Mouse (Mus musculus): ENCODE results near the gene Abracl. TPM values are rescaled to one million over a fixed set of nuclear protein-coding genes. Genes with fewer than 3 reads are reported as not detected.

Gene Abracl
- polyA plus RNA-seq, 1 experiment, result 224 TPM

DNA sequence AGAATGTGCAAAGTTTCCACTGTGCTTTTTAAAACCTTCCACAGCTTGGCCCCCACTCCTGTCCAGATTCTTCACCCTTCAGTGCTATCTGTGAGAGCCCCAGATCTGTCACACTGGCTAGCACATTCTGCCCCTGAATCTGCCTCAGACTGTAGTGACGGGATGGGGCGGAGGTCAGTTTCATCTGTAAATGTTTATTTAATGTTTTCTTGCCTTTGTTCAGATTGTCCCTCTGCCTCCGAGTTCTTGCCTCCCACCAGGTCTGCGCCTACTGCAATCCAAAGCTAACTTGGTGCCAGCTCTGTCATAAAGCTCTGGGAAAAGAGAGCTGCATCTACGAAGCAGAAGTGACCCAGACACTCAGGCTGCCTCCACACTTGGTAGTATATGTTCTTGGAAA lies 13.8 kb upstream of the Abracl start:
- Histone ChIP-seq H3K4me3 (ENCODE audit: insufficient read depth, low read length) (no peak overlapping the region), H3K4me1 (ENCODE audit: control insufficient read depth, insufficient read depth, low read length) (no peaks in the 10 kb centered on the region), H3K27ac (ENCODE audit: insufficient read depth, low read length) (no peak overlapping the region)
- TF ChIP-seq POLR2A (IDR thresholded peaks at IDR 0.05; ENCODE audit: low read depth, low read length), result no peak
- TF ChIP-seq CTCF (IDR thresholded peaks at IDR 0.05; ENCODE audit: borderline replicate concordance, insufficient read depth, low read length), result no peak

DNA sequence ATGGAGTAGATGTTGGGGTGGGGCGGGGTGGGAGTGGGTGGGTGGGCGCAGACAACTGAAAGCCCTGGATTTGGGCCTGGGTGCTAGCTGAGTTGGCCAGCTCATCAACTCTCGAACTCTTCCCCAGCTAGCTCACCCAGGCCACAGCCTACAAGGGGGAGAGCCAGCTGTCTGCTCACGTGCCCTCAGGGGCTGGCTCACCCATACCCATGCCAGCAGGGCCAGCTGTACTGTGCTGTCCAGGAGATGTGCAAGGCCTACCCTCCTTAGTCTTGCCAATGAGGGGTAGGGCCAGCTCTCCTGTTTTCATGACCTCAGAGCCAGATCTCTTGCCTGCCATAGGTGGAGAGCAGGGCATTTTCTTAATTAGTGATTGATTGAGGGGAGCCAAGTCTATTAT lies 11.3 kb upstream of the Abracl start:
- Histone ChIP-seq H3K4me3 (ENCODE audit: insufficient read depth, low read length) (no peak overlapping the region), H3K4me1 (ENCODE audit: control insufficient read depth, insufficient read depth, low read length) (no peaks in the 10 kb centered on the region), H3K27ac (ENCODE audit: insufficient read depth, low read length) (no peak overlapping the region)
- no peak for TF ChIP-seq POLR2A (IDR thresholded peaks at IDR 0.05; ENCODE audit: low read depth, low read length)
- no peak for TF ChIP-seq CTCF (IDR thresholded peaks at IDR 0.05; ENCODE audit: borderline replicate concordance, insufficient read depth, low read length)

DNA sequence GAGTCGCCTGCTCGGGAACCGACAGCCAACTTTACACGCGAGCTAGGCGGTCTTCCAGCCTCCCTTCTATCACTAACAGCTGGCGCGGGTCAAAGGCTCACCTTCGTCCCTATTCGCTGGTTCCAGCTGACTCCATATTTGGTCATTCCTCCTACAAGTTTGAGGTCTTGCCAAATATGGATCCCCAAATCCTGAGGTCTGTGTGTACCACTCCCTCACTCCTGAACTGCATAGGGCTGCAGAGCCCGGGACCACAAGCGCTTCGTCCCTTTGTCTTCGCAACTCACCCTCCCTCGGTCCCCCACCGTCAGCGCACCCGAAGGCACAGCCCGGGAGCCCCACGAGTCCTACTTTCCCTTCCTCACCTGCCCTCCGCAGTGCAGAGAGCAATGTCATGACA lies 776 bp downstream of the Abracl start:
- H3K4me1 ChIP-seq (ENCODE audit: control insufficient read depth, insufficient read depth, low read length), result no peaks in the 10 kb centered on the region; the same call in 1 of the 2 replicates
- TF ChIP-seq POLR2A (IDR thresholded peaks at IDR 0.05; ENCODE audit: low read depth, low read length) (peak; percentile 68), CTCF (IDR thresholded peaks at IDR 0.05; ENCODE audit: borderline replicate concordance, insufficient read depth, low read length) (no peak)
- H3K27ac ChIP-seq (ENCODE audit: insufficient read depth, low read length), result peak overlapping the region; percentile 87
- H3K4me3 ChIP-seq (ENCODE audit: insufficient read depth, low read length), result peak overlapping the region; percentile 71

DNA sequence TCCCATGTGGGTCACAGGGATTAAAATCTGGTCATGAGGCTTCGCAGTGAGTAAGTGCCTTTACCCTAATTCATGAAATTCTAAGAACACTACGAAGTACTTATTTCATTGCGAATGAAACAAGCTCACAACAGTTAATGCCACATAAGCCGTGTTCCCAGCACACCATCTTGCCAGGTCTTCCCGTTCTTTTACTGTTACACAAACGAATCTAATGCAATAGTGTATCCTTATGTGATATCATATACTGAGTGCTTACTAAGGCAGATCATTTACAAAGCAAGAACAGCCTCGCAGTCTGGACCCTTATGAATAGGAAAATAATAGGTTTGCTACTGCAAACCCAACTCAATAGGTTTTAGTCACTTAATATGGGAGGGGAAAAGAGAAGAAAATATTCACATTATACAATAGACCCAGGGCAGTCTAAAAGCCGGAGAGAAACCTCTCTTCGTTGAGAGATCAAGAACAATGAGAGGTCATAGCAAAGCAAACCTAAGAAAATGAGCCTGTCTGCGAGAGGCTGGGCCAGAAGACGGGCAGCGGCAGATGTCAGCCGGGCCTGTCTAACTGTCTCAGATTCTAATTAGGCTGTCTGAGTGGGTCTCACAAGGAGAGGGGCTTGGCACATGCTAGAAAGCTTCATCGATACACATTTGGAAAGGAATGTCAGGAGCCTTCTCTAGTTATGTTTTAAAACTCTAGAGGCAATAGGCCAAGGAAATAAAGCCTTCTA lies 1.3 kb downstream of the Abracl start:
- Histone ChIP-seq H3K4me3 (ENCODE audit: insufficient read depth, low read length) (peak overlapping the region; percentile 71), H3K4me1 (ENCODE audit: control insufficient read depth, insufficient read depth, low read length) (no peaks in the 10 kb centered on the region; the same call in 1 of the 2 replicates), H3K27ac (ENCODE audit: insufficient read depth, low read length) (peak overlapping the region; percentile 87)
- no peak for TF ChIP-seq CTCF (IDR thresholded peaks at IDR 0.05; ENCODE audit: borderline replicate concordance, insufficient read depth, low read length)
- TF ChIP-seq POLR2A (IDR thresholded peaks at IDR 0.05; ENCODE audit: low read depth, low read length), result peak; percentile 37; the same call in 1 of the 2 replicates

DNA sequence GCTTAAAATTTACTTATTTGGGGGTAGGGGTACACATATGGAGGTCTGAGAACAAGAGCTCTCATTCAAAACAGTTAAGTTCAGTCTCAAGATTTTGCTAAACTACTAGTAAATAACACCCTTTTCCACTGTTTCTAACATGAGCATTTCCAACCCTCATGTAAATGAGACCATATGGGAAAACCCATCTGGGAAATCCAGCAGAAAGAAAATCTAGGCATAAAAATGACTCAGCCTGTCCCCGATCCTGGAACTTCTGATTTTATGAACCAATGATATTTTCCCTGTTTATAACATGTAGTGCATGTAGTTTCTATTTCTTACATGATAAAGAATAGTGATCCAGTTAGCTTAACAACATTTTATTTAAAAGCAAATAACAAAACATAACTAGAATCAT lies 2.2 kb downstream of the Abracl start:
- no peak for TF ChIP-seq POLR2A (IDR thresholded peaks at IDR 0.05; ENCODE audit: low read depth, low read length)
- TF ChIP-seq CTCF (IDR thresholded peaks at IDR 0.05; ENCODE audit: borderline replicate concordance, insufficient read depth, low read length), result no peak
- Histone ChIP-seq H3K4me1 (ENCODE audit: control insufficient read depth, insufficient read depth, low read length) (no peaks in the 10 kb centered on the region; the same call in 1 of the 2 replicates), H3K4me3 (ENCODE audit: insufficient read depth, low read length) (no peak overlapping the region), H3K27ac (ENCODE audit: insufficient read depth, low read length) (no peak overlapping the region)

DNA sequence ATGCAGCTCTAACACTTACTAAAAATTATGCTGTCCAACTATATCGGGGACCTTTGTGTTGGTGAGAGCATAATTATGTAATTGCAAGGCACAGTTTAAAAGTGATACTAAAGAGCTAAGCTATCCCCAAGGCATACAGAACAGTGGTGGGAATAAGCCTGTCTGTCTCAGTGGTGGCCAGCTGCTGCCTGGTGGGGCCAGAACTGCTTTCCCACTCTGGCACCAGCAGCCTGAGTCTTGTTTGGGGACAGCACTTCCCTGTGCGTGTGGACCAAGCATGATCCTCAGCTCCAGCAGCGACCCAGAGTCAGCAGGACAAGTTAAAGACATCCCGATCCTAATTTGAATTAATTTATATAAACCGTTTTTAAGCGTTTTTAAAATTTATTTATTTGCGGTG lies 2.6 kb downstream of the Abracl start:
- no peak overlapping the region for H3K27ac ChIP-seq (ENCODE audit: insufficient read depth, low read length)
- no peak overlapping the region for H3K4me3 ChIP-seq (ENCODE audit: insufficient read depth, low read length)
- TF ChIP-seq CTCF (IDR thresholded peaks at IDR 0.05; ENCODE audit: borderline replicate concordance, insufficient read depth, low read length), result no peak
- TF ChIP-seq POLR2A (IDR thresholded peaks at IDR 0.05; ENCODE audit: low read depth, low read length), result no peak
- no peaks in the 10 kb centered on the region; the same call in 1 of the 2 replicates for H3K4me1 ChIP-seq (ENCODE audit: control insufficient read depth, insufficient read depth, low read length)

DNA sequence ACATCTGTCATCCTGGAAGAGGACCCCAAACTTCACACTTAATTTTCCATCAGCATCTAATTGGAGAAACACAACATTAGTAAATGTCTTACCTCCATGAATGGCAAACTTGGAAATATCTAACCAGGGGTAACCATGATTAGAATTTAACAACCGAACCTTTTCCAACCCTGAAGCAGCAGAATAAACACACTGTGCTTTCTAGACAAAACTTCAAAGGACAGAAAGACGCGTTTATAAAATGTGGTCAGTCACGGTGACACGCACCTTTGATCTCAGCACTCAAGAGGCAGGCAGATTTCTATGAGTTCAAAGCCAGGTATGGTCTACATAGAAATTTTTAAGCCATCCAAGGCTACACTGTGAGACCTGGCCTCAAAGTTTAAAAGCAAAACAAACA lies 11.3 kb downstream of the Abracl start:
- Histone ChIP-seq H3K27ac (ENCODE audit: insufficient read depth, low read length) (no peak overlapping the region), H3K4me3 (ENCODE audit: insufficient read depth, low read length) (no peak overlapping the region), H3K4me1 (ENCODE audit: control insufficient read depth, insufficient read depth, low read length) (no peaks in the 10 kb centered on the region)
- TF ChIP-seq POLR2A (IDR thresholded peaks at IDR 0.05; ENCODE audit: low read depth, low read length), result no peak
- no peak for TF ChIP-seq CTCF (IDR thresholded peaks at IDR 0.05; ENCODE audit: borderline replicate concordance, insufficient read depth, low read length)

DNA sequence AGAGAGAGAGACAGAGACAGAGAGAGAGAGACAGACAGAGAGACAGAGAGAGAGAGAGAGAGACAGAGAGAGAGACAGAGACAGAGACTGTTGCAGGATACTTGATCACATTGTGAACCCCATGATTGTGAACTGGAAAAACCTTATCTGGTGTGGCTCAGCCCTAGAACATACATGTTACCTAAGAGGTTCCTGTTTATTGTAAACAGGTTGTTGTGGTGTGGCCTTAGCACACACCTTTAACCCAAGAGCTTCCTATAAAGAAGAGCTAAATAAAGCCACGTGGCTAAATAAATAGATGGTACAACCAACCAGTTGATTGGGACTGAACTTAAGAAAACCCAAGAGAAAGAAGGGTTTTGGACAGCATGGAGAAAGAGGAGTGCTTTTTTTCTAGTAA lies 13.3 kb downstream of the Abracl start:
- no peak for TF ChIP-seq CTCF (IDR thresholded peaks at IDR 0.05; ENCODE audit: borderline replicate concordance, insufficient read depth, low read length)
- no peak for TF ChIP-seq POLR2A (IDR thresholded peaks at IDR 0.05; ENCODE audit: low read depth, low read length)
- H3K4me1 ChIP-seq (ENCODE audit: control insufficient read depth, insufficient read depth, low read length), result peaks cover 2% of the 10 kb centered on the region
- no peak overlapping the region for H3K27ac ChIP-seq (ENCODE audit: insufficient read depth, low read length)
- no peak overlapping the region for H3K4me3 ChIP-seq (ENCODE audit: insufficient read depth, low read length)

DNA sequence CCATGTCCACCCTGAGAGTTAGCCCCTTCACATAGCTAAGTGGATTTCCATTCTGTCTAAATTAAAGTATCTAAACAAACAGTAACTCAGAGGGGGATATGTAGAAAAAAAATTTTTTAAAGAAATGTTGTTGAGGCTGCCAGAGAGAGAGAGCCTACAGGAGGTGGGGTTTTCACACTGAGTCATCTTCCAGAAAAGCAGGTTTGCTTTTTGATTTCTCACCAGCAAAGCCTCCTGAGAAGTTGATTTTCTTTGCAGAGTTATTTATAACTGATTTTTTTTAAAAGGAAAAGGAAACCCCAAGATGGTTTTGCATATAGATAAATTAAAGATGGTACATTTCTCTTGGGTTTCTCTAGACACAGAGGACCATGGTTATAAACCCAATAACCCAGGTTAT lies 15.0 kb downstream of the Abracl start:
- TF ChIP-seq POLR2A (IDR thresholded peaks at IDR 0.05; ENCODE audit: low read depth, low read length) (no peak), CTCF (IDR thresholded peaks at IDR 0.05; ENCODE audit: borderline replicate concordance, insufficient read depth, low read length) (no peak)
- H3K27ac ChIP-seq (ENCODE audit: insufficient read depth, low read length), result no peak overlapping the region

DNA sequence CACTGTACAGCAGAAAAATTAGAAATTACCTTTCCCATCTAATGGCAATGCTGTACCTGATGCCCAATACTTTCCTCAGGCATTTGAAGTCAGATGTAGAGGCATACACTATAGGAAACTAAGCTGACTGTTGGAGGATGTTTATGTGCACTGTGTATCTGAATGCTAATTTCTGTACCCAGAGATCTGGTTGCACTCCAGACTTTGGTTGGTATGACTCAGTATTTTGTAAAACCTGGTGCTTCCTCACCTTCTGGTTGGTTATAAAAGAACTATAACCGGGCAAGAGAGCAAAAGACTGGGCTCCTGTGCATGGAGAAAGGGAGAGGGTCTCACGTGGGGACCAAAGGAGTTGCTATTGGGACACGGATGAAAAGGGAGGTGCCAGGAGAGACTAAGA lies 15.8 kb downstream of the Abracl start:
- Histone ChIP-seq H3K4me3 (ENCODE audit: insufficient read depth, low read length) (no peak overlapping the region), H3K27ac (ENCODE audit: insufficient read depth, low read length) (no peak overlapping the region; the same call in 1 of the 2 replicates), H3K4me1 (ENCODE audit: control insufficient read depth, insufficient read depth, low read length) (peaks cover 2% of the 10 kb centered on the region)
- TF ChIP-seq CTCF (IDR thresholded peaks at IDR 0.05; ENCODE audit: borderline replicate concordance, insufficient read depth, low read length) (no peak), POLR2A (IDR thresholded peaks at IDR 0.05; ENCODE audit: low read depth, low read length) (no peak)

More for the DNA sequence above, 15.0 kb downstream of the Abracl start:
- no peak overlapping the region for H3K4me3 ChIP-seq (ENCODE audit: insufficient read depth, low read length)
- H3K4me1 ChIP-seq (ENCODE audit: control insufficient read depth, insufficient read depth, low read length), result peaks cover 2% of the 10 kb centered on the region
